9 mouse cellular contexts compared by ENCODE assay signal in genomic region chr11:72522616-72523041, GRCm38 (mm10). TPM values are rescaled to one million over a fixed set of nuclear protein-coding genes. Genes with fewer than 3 reads are reported as not detected.
DNase-seq lines count a peak whose midpoint lies in the region; ATAC-seq and TF ChIP-seq lines count a peak whose summit lies in the region.
"Had no signal": no experiment of that assay in that cellular context is flagged by ENCODE, and none has a peak within 500 bp of the region (broad histone marks: within the 10 kb centered on the region; RNA-seq: fewer than 3 reads in every experiment).

No protein-coding gene starts in this region.

- TF ChIP-seq EP300 in lung, postnatal 0 days (IDR thresholded peaks at IDR 0.05) = no peak

- H3K9ac ChIP-seq in midbrain, embryonic 11.5 days (ENCODE audit: low read length) = no peak overlapping the region
- no peak overlapping the region for H3K9ac ChIP-seq in midbrain, embryonic 16.5 days (ENCODE audit: low read depth, low read length)
- H3K9ac ChIP-seq in lung, postnatal 0 days (replicated peaks; ENCODE audit: low read depth) = no peak overlapping the region
- H3K9ac ChIP-seq: liver, embryonic 13.5 days had no signal

- no peak overlapping the region for H3K4me2 ChIP-seq in midbrain, embryonic 11.5 days
- no peak overlapping the region for H3K4me2 ChIP-seq in midbrain, embryonic 16.5 days (ENCODE audit: low read length)
- no peak overlapping the region for H3K4me2 ChIP-seq in lung, postnatal 0 days (replicated peaks; ENCODE audit: low read depth, low read length)
- H3K4me2 ChIP-seq: liver, embryonic 13.5 days had no signal

- WGBS in midbrain, embryonic 11.5 days = 88% methylated on average over 5 of the region's 5 CpGs
- 75% methylated on average over 5 of the region's 5 CpGs for WGBS in midbrain, embryonic 16.5 days
- WGBS in lung, postnatal 0 days = 39% methylated on average over 5 of the region's 5 CpGs

- H3K4me3 ChIP-seq in midbrain, embryonic 11.5 days (ENCODE audit: low read depth, low read length) = no peak overlapping the region
- no peak overlapping the region for H3K4me3 ChIP-seq in midbrain, embryonic 16.5 days (ENCODE audit: low read depth, low read length)
- no peak overlapping the region for H3K4me3 ChIP-seq in lung, postnatal 0 days (ENCODE audit: low read depth, low read length)
- H3K4me3 ChIP-seq: liver, embryonic 13.5 days had no signal

- TF ChIP-seq CTCF in lung, postnatal 0 days (IDR thresholded peaks at IDR 0.05) = no peak

- ATAC-seq in midbrain, embryonic 11.5 days (ENCODE audit: low FRiP score) = no peak
- no peak for ATAC-seq in midbrain, embryonic 16.5 days
- peak; percentile 32; the same call in 1 of the 2 replicates for ATAC-seq in lung, postnatal 0 days
- ATAC-seq in monocyte, adult 5-6 weeks (replicated peaks; ENCODE audit: insufficient number of reproducible peaks, low FRiP score, low TSS enrichment, poor library complexity, severe bottlenecking) = no peak

- peak; percentile 21 for DNase-seq in adrenal gland, adult 2 months
- DNase-seq in adrenal gland, adult 18-20 months (ENCODE audit: low spot score in 2 of 2) = no peak
- DNase-seq in midbrain, embryonic 11.5 days (ENCODE audit: low spot score, missing footprints) = peak; percentile 53
- DNase-seq in kidney, adult 8-10 months = peak; percentile 69 to 71
- peak; percentile 34 for DNase-seq in lung, postnatal 0 days (ENCODE audit: low spot score)
- DNase-seq in liver = no peak
- DNase-seq: liver, embryonic 13.5 days had no signal

- no peaks in the 10 kb centered on the region for H3K27me3 ChIP-seq in midbrain, embryonic 11.5 days (ENCODE audit: control insufficient read depth, insufficient read depth, low read length)
- no peaks in the 10 kb centered on the region for H3K27me3 ChIP-seq in midbrain, embryonic 16.5 days (ENCODE audit: control insufficient read depth, insufficient read depth, low read depth, low read length)
- no peaks in the 10 kb centered on the region for H3K27me3 ChIP-seq in lung, postnatal 0 days (replicated peaks; ENCODE audit: insufficient read depth, low read length)
- H3K27me3 ChIP-seq: liver, embryonic 13.5 days had no signal

- H3K9me3 ChIP-seq in midbrain, embryonic 11.5 days (ENCODE audit: control insufficient read depth, low read length) = no peaks in the 10 kb centered on the region
- H3K9me3 ChIP-seq in midbrain, embryonic 16.5 days (replicated peaks; ENCODE audit: control insufficient read depth, low read length, poor library complexity, severe bottlenecking) = no peaks in the 10 kb centered on the region
- H3K9me3 ChIP-seq in lung, postnatal 0 days (ENCODE audit: low read length) = no peaks in the 10 kb centered on the region
- H3K9me3 ChIP-seq: liver, embryonic 13.5 days had no signal

- no peak overlapping the region for H3K27ac ChIP-seq in midbrain, embryonic 11.5 days (ENCODE audit: low read depth, low read length)
- H3K27ac ChIP-seq in midbrain, embryonic 16.5 days (ENCODE audit: low read length) = no peak overlapping the region
- H3K27ac ChIP-seq in lung, postnatal 0 days (ENCODE audit: low read length) = no peak overlapping the region
- H3K27ac ChIP-seq: liver, embryonic 13.5 days had no signal

- no peaks in the 10 kb centered on the region for H3K4me1 ChIP-seq in midbrain, embryonic 11.5 days (ENCODE audit: control insufficient read depth, insufficient read depth, low read length)
- H3K4me1 ChIP-seq in midbrain, embryonic 16.5 days (ENCODE audit: control insufficient read depth, insufficient read depth, low read length) = no peaks in the 10 kb centered on the region
- no peaks in the 10 kb centered on the region for H3K4me1 ChIP-seq in lung, postnatal 0 days (ENCODE audit: insufficient read depth, low read depth, low read length)
- H3K4me1 ChIP-seq: liver, embryonic 13.5 days had no signal

- no peaks in the 10 kb centered on the region for H3K36me3 ChIP-seq in midbrain, embryonic 11.5 days (ENCODE audit: control insufficient read depth, insufficient read depth, low read length)
- no peaks in the 10 kb centered on the region for H3K36me3 ChIP-seq in midbrain, embryonic 16.5 days (ENCODE audit: control insufficient read depth, insufficient read depth, low read length)
- no peaks in the 10 kb centered on the region for H3K36me3 ChIP-seq in lung, postnatal 0 days (ENCODE audit: insufficient read depth, low read length)
- H3K36me3 ChIP-seq: liver, embryonic 13.5 days had no signal

RNA-seq across cellular contexts. Expression of gene Spns3, which starts 27.7 kb away (rescaled TPM):
- total RNA-seq in adrenal gland, adult 2 months (2021) = under 1 TPM in 1 of 2 experiments, not detected in 1; 0.10 TPM
- polyA plus RNA-seq in adrenal gland, adult 2 months (2012; rRNA removed) = 0.17 and 0.39 TPM in 2 replicates
- total RNA-seq in adrenal gland, adult 18-20 months (2021) = under 1 TPM in 1 of 2 experiments, not detected in 1; 0.22 TPM
- polyA plus RNA-seq in midbrain, embryonic 11.5 days (2014; fragmentation: Nextera tagmentation; extraction: Ambion mirVana) = not detected in 2 replicates
- 0.17 TPM in 1 of 2 replicates, not detected in the other for polyA plus RNA-seq in midbrain, embryonic 16.5 days (2015; fragmentation: Nextera tagmentation; extraction: Ambion mirVana)
- polyA plus RNA-seq in lung, postnatal 0 days (2015; fragmentation: Nextera tagmentation; extraction: Ambion mirVana) = 0.06 and 0.12 TPM in 2 replicates
- total RNA-seq in monocyte, adult 5-6 weeks (2017) = 0.75 to 3.8 TPM (median 1.3 TPM) in 3 replicates

RNA-seq across cellular contexts. Expression of gene Spns2, which starts 32.9 kb away (rescaled TPM):
- 1 to 10 TPM; 2.0 to 4.2 TPM for total RNA-seq in adrenal gland, adult 2 months (2021)
- polyA plus RNA-seq in adrenal gland, adult 2 months (2012; rRNA removed) = 5.2 and 7.6 TPM in 2 replicates
- 1 to 10 TPM; 2.7 to 3.7 TPM for total RNA-seq in adrenal gland, adult 18-20 months (2021)
- 4.0 and 4.7 TPM in 2 replicates for polyA plus RNA-seq in midbrain, embryonic 11.5 days (2014; fragmentation: Nextera tagmentation; extraction: Ambion mirVana)
- 6.8 and 8.4 TPM in 2 replicates for polyA plus RNA-seq in midbrain, embryonic 16.5 days (2015; fragmentation: Nextera tagmentation; extraction: Ambion mirVana)
- 11.1 and 12.2 TPM in 2 replicates for polyA plus RNA-seq in lung, postnatal 0 days (2015; fragmentation: Nextera tagmentation; extraction: Ambion mirVana)
- 1.4 to 3.2 TPM (median 1.4 TPM) in 3 replicates for total RNA-seq in monocyte, adult 5-6 weeks (2017)

Comparison
In these comparisons a context has a peak if more than half of its experiments do, and no peak if none do; other contexts are left out.
1. DNase-seq: peak in adrenal gland, adult 2 months (single experiment), midbrain, embryonic 11.5 days (single experiment), kidney, adult 8-10 months (2 of 2) and lung, postnatal 0 days (single experiment); none in adrenal gland, adult 18-20 months (0 of 2) and liver (single experiment).